Mouse (Mus musculus) lung, embryonic 14.5 days (tissue): Measurements from ENCODE around the gene Rae1. TPM values are rescaled to one million over a fixed set of nuclear protein-coding genes. Genes with fewer than 3 reads are reported as not detected.
A peak's percentile ranks its signal among the peaks of the same experiment; 100 is the strongest.

Source experiments
- ATAC-seq: fragments of 200-750 bp; cut with Nextera tagmentation; 2 replicates; pipeline ENCODE4 v1.8.0; 2017; ENCODE audit warnings: mild to moderate bottlenecking, moderate TSS enrichment, moderate library complexity; ENCODE audit not compliant: insufficient read depth
- DNase-seq: peaks from one replicate; pipeline ENCODE4 v3.0.0-alpha.2; 2015
- H3K27ac ChIP-seq: fragments of 300-500 bp; sonication (generic); 2 replicates; pipeline ENCODE4 v1.5.1; 2014; ENCODE audit warnings: low read depth, mild to moderate bottlenecking, moderate library complexity
- H3K27me3 ChIP-seq: fragments of 300-500 bp; sonication (generic); 2 replicates; pipeline ENCODE4 v1.6.1; 2014; ENCODE audit warnings: low read length, control low read depth; ENCODE audit not compliant: insufficient read depth
- H3K36me3 ChIP-seq: fragments of 300-500 bp; sonication (generic); 2 replicates; pipeline ENCODE4 v1.6.1; 2014; ENCODE audit warnings: control low read depth; ENCODE audit not compliant: insufficient read depth
- H3K4me1 ChIP-seq: fragments of 300-500 bp; sonication (generic); 2 replicates; pipeline ENCODE4 v1.6.1; 2014; ENCODE audit warnings: antibody characterized with exemption, control low read depth; ENCODE audit not compliant: insufficient read depth
- H3K4me2 ChIP-seq: fragments of 300-500 bp; sonication (generic); 2 replicates; pipeline ENCODE4 v1.6.1; 2014; ENCODE audit warnings: mild to moderate bottlenecking
- H3K4me3 ChIP-seq: fragments of 300-500 bp; sonication (generic); 2 replicates; pipeline ENCODE4 v1.5.1; 2014; ENCODE audit warnings: low read depth, low read length
- H3K9ac ChIP-seq: fragments of 300-500 bp; sonication (generic); 2 replicates; pipeline ENCODE4 v1.6.1; 2014
- H3K9me3 ChIP-seq: fragments of 300-500 bp; sonication (generic); 2 replicates; pipeline ENCODE4 v1.6.1; 2016; ENCODE audit warnings: low read depth, low read length, control low read depth
- CTCF ChIP-seq: IDR thresholded peaks from 2 replicates; pipeline ENCODE4 v1.5.1; 2016; ENCODE audit warnings: antibody characterized with exemption, low read depth
- WGBS: fragments of 180-500 bp; shearing (Covaris S2); extraction: QIAGEN DNeasy Blood & Tissue Kit; methylation state at CpG from one replicate; pipeline ENCODE4 v1.1.7; 2014; 5-methylcytosine and 5-hydroxymethylcytosine counted together
- polyA plus RNA-seq: library from polyadenylated mRNA; unstranded; fragments of >200 nt; fragmentation: Nextera tagmentation; extraction: Ambion mirVana; gene quantifications from 2 replicates; pipeline ENCODE4 v1.2.1, GENCODE M21; 2014

Rae1 gene
- polyA plus RNA-seq, 1 experiment from 2014 or later: 142 TPM

DNA sequence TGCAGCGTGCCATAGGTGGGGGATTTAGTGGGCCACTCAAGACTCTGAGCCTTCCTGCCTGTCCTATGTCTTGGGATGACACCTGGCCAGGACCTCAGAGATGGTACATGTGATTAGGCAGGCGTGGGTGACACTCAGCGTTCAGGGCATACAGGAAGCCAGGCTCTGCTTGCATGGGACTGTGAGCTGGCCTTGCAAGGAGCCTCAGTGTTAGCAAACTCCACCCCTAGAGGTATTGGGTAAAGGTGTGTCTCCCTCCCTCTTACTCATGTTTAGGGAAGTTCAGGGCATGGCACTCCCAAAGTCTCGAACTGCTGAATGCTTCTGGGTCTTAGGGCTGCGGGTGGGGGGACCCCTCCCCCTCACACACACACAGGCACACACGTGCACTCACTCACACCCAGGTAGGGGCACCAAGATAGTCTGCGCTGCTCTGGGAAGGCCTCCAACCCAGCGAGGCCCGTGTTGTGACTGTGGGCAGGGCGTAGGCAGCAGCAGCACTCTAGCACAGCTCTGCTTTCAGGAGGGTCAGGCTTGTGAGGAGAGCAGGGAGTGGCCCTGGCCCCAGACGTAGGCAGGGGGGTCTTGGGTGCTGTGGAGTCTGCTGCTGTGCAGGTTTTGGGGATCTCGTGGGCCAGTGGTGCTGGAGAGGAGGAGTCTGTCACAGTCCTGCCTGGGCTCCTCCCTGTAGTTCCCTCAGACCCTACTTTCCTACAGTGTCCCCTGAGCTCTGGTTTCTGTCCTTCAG, 30.8 kb downstream of the Rae1 start:
- peaks cover 87% of the 10 kb centered on the region for H3K36me3 ChIP-seq
- TF ChIP-seq CTCF: no peak
- DNase-seq: no peak
- H3K9ac ChIP-seq: no peak overlapping the region
- H3K27ac ChIP-seq: no peak overlapping the region
- ATAC-seq: no peak
- H3K4me3 ChIP-seq: no peak overlapping the region
- no peak overlapping the region for H3K4me2 ChIP-seq
- no peaks in the 10 kb centered on the region for H3K9me3 ChIP-seq
- 66% methylated on average over 12 of the region's 12 CpGs for WGBS
- peaks cover 15% of the 10 kb centered on the region; the same call in 1 of the 2 replicates for H3K4me1 ChIP-seq
- no peaks in the 10 kb centered on the region for H3K27me3 ChIP-seq

GRCm38 (mm10) chr2:173033531-173033930, 33.6 kb downstream of the Rae1 start:
- H3K9ac ChIP-seq: no peak overlapping the region
- H3K9me3 ChIP-seq: no peaks in the 10 kb centered on the region
- H3K4me3 ChIP-seq: no peak overlapping the region
- H3K36me3 ChIP-seq: peaks cover 64% of the 10 kb centered on the region
- H3K27ac ChIP-seq: no peak overlapping the region; the same call in 1 of the 2 replicates
- 96% methylated on average over 13 of the region's 13 CpGs for WGBS
- no peaks in the 10 kb centered on the region for H3K27me3 ChIP-seq
- no peak overlapping the region for H3K4me2 ChIP-seq
- no peaks in the 10 kb centered on the region for H3K4me1 ChIP-seq
- ATAC-seq (no peak), DNase-seq (no peak)
- no peak for TF ChIP-seq CTCF

GRCm38 (mm10) chr2:173034998-173035397, 35.1 kb downstream of the Rae1 start:
- no peaks in the 10 kb centered on the region for H3K4me1 ChIP-seq
- no peak for TF ChIP-seq CTCF
- WGBS: 19% methylated on average over 4 of the region's 4 CpGs

GRCm38 (mm10) chr2:173035653-173036052, 35.7 kb downstream of the Rae1 start:
- Histone ChIP-seq H3K27me3 (no peaks in the 10 kb centered on the region), H3K4me2 (no peak overlapping the region), H3K4me1 (no peaks in the 10 kb centered on the region), H3K9ac (no peak overlapping the region), H3K27ac (no peak overlapping the region), H3K9me3 (no peaks in the 10 kb centered on the region), H3K4me3 (no peak overlapping the region), H3K36me3 (peaks cover 49% of the 10 kb centered on the region)
- ATAC-seq: no peak
- WGBS: 91% methylated on average over 5 of the region's 5 CpGs
- DNase-seq: no peak
- TF ChIP-seq CTCF: no peak

More at GRCm38 (mm10) chr2:173034998-173035397, 35.1 kb downstream of the Rae1 start:
- H3K27ac ChIP-seq: 0 out of 2 replicates have a peak overlapping the region, but pooled peaks have one; percentile 12
- no peaks in the 10 kb centered on the region for H3K9me3 ChIP-seq
- DNase-seq: no peak
- peaks cover 55% of the 10 kb centered on the region for H3K36me3 ChIP-seq
- H3K27me3 ChIP-seq: no peaks in the 10 kb centered on the region
- ATAC-seq: peak; percentile 33
- no peak overlapping the region for H3K4me3 ChIP-seq
- H3K9ac ChIP-seq: no peak overlapping the region
- no peak overlapping the region for H3K4me2 ChIP-seq

GRCm38 (mm10) chr2:173036055-173036454, 36.1 kb downstream of the Rae1 start:
- DNase-seq (no peak), ATAC-seq (no peak)
- Histone ChIP-seq H3K4me2 (no peak overlapping the region), H3K4me3 (no peak overlapping the region), H3K9ac (no peak overlapping the region), H3K9me3 (no peaks in the 10 kb centered on the region), H3K27ac (0 out of 2 replicates have a peak overlapping the region, but pooled peaks have one; percentile 30), H3K27me3 (no peaks in the 10 kb centered on the region), H3K4me1 (no peaks in the 10 kb centered on the region), H3K36me3 (peaks cover 45% of the 10 kb centered on the region)
- TF ChIP-seq CTCF: no peak
- 86% methylated on average over 5 of the region's 5 CpGs for WGBS

- no peak overlapping the region for H3K4me3 ChIP-seq
- no peak overlapping the region for H3K9ac ChIP-seq
- no peaks in the 10 kb centered on the region for H3K4me1 ChIP-seq
- ATAC-seq: no peak
- TF ChIP-seq CTCF: no peak
- H3K9me3 ChIP-seq: no peaks in the 10 kb centered on the region
- WGBS: 45% methylated on average over 4 of the region's 4 CpGs
- H3K36me3 ChIP-seq: peaks cover 40% of the 10 kb centered on the region
- H3K4me2 ChIP-seq: no peak overlapping the region
- H3K27me3 ChIP-seq: no peaks in the 10 kb centered on the region
- no peak for DNase-seq
- H3K27ac ChIP-seq: no peak overlapping the region
Measured at GRCm38 (mm10) chr2:173036611-173037010, 36.7 kb downstream of the Rae1 start.

DNA sequence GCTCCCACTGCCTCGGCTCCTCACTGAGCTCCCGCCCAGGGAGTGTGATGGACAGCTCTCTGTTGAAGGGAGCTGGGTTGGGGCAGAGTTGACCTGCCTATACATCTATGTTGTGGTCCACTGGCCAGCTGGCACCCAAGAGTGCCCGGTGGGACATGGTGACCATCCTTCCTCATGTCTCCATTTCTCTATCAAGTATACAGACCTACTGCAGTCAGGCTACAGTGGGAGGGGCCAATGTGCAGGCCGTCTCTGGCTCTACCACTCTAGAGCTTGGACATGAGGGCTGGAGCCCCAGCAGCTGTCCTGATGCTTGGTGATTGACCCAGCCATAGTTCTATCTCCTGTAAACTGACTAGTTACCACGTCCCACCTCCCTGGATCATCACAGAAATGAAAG, 37.4 kb downstream of the Rae1 start:
- no peaks in the 10 kb centered on the region for H3K27me3 ChIP-seq
- no peaks in the 10 kb centered on the region for H3K4me1 ChIP-seq
- H3K9ac ChIP-seq: no peak overlapping the region
- no peaks in the 10 kb centered on the region for H3K9me3 ChIP-seq
- peaks cover 32% of the 10 kb centered on the region for H3K36me3 ChIP-seq
- no peak for DNase-seq
- 69% methylated on average over 5 of the region's 5 CpGs for WGBS
- no peak for TF ChIP-seq CTCF
- no peak overlapping the region for H3K4me2 ChIP-seq
- H3K27ac ChIP-seq: peak overlapping the region; percentile 50; the same call in 1 of the 2 replicates
- H3K4me3 ChIP-seq: no peak overlapping the region
- ATAC-seq: no peak
